Mouse (Mus musculus): ENCODE results near the gene Tmem176b.

Tmem176b gene

DNA sequence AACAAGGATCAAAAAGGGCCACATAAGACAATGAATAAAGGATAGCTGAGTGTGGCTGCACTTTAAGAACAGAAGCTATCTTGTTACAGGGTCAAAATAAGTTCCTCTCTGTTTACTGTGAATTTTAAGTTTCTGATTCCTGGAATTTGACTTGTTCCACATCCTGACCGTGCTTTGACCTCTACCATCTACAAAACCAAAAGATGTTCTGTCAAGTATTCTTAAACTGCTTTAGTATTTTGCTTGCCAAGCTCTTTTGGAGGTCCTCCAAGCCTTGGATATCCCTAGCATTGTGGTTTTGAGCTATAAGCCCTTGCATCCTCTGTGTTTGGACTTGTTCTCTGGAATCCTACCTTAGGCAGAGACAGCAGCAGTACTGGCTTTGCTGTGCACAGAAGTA lies 56.1 kb downstream of the Tmem176b start:
- no peak for DNase-seq

GRCm38 (mm10) chr6:48784406-48784805 lies 56.9 kb downstream of the Tmem176b start:
- DNase-seq, result no peak

Data from thymus, postnatal 36 days (tissue).